In the genomic region with DNA sequence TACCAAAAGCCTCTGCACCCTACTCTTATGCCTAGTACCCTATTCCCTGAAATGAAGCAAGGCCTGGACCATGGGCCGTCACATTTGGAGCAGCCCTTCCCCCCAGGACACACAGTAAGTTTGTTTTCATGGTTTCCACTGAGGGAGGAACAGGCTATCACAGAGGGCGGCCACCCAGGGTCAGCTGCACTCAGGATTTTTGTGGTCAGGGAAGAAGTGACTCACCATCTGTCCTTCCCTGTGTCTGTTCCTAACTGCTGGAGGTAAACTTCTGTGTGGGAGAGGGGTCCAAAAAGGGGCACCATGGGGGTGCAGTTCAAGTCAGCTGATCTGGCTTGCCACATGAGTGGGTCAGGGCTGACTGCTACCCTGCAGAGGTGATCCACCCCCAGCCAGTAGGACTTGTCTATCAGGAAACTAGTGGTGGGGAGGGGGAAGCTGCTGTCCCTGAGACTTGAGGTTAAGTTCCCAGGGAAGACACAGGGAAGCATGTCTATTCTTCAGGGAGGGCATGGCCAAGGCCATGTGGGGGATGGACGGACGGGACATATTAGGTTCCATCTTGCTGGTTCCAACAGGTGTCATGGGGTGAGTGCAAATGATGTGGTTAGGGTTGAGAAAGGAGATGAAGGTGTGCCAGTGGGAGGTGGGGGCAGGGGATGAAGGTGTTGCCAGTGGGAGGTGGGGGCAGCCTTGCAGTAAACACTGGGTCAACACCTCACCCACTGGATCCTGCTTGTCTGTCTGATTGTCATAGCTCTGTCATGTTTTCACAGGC, we compare ENCODE assay signal across 11 mouse cellular contexts.
DNase-seq lines count a peak whose midpoint lies in the region; TF ChIP-seq lines count a peak whose summit lies in the region.
"Had no signal": no experiment of that assay in that cellular context is flagged by ENCODE, and none has a peak within 500 bp of the region (broad histone marks: within the 10 kb centered on the region; RNA-seq: fewer than 3 reads in every experiment).

No protein-coding gene starts in this region.

- H3K27ac ChIP-seq in small intestine, adult 2 months (ENCODE audit: insufficient read depth, low read depth, low read length), result peak overlapping the region; percentile 47
- H3K27ac ChIP-seq: hindbrain, postnatal 0 days; neural tube, embryonic 13.5 days had no signal

- 81% methylated on average over 4 of the region's 4 CpGs for WGBS in small intestine, adult 2 months

- TF ChIP-seq CTCF in small intestine, adult 2 months (IDR thresholded peaks at IDR 0.05; ENCODE audit: extremely low read depth, insufficient read length, insufficient replicate concordance, low read depth, low read length), result no peak

- DNase-seq in cerebellum, adult 11-12 months, result peak; percentile 31
- DNase-seq in cerebellum, adult 9-10 months, result no peak
- peak; percentile 73 for DNase-seq in ovary, adult 18-20 months (ENCODE audit: low spot score)
- DNase-seq in ovary, postnatal 10 days (ENCODE audit: low spot score), result no peak
- peak; percentile 69 to 72 for DNase-seq in heart, adult 9 months (ENCODE audit: low spot score in 2 of 2)
- no peak for DNase-seq in layer of hippocampus, adult 9-10 months (ENCODE audit: low spot score)
- DNase-seq in thymus, postnatal 10 days (ENCODE audit: low spot score in 2 of 2), result no peak
- DNase-seq: layer of hippocampus, postnatal 36 days had no signal

- TF ChIP-seq POLR2A in small intestine, adult 2 months (IDR thresholded peaks at IDR 0.05; ENCODE audit: low read depth, low read length), result no peak

- H3K4me3 ChIP-seq in small intestine, adult 2 months (ENCODE audit: low read depth, low read length), result no peak overlapping the region
- H3K4me3 ChIP-seq: neural tube, embryonic 13.5 days had no signal

- no peaks in the 10 kb centered on the region for H3K36me3 ChIP-seq in small intestine, adult 2 months (ENCODE audit: control insufficient read depth, insufficient read depth, low read length)
- H3K36me3 ChIP-seq: neural tube, embryonic 13.5 days had no signal

- peaks cover 37% of the 10 kb centered on the region for H3K4me1 ChIP-seq in small intestine, adult 2 months (ENCODE audit: control insufficient read depth, insufficient read depth, insufficient read length, low read length)

- no peaks in the 10 kb centered on the region for H3K27me3 ChIP-seq in small intestine, adult 2 months (ENCODE audit: control insufficient read depth, insufficient read depth, low read length)
- H3K27me3 ChIP-seq: neural tube, embryonic 13.5 days had no signal

Comparison
In these comparisons a context has a peak if more than half of its experiments do, and no peak if none do; other contexts are left out.
1. DNase-seq: peak in cerebellum, adult 11-12 months (single experiment), ovary, adult 18-20 months (single experiment) and heart, adult 9 months (2 of 2); none in cerebellum, adult 9-10 months (single experiment), ovary, postnatal 10 days (single experiment), layer of hippocampus, adult 9-10 months (single experiment) and thymus, postnatal 10 days (0 of 2).